Mouse (Mus musculus) ES-E14 (cell line): ENCODE measurements at regions not wholly inside any gene's neighbourhood (a gene's known extent, or its start where the extent isn't known, plus 50 kb on each side); places are given as distances from the start of the nearest gene placed in this dataset.

Experiments
- DNase-seq: peaks from one replicate; pipeline ENCODE4 v3.0.0-alpha.2; 2013; ENCODE audit warnings: low read depth, low spot score
- H3K27ac ChIP-seq: 2 replicates; pipeline ENCODE4 v1.5.1; 2012; ENCODE audit warnings: low read depth, mild to moderate bottlenecking, low read length, moderate library complexity, mixed read lengths; ENCODE audit not compliant: poor library complexity, insufficient read depth, severe bottlenecking
- H3K36me3 ChIP-seq: 2 replicates; pipeline ENCODE4 v1.6.1; 2012; ENCODE audit warnings: mild to moderate bottlenecking, low read length, moderate library complexity, mixed read lengths; ENCODE audit not compliant: control insufficient read depth, poor library complexity, insufficient read depth, severe bottlenecking
- H3K4me1 ChIP-seq, 2 experiments: fragments of 150-350 bp in 1 of 2; sonication (generic) in 1 of 2; 2 replicates each; pipeline ENCODE4 v1.6.1; 2012; ENCODE audit warnings: low read length in 2 of 2, mild to moderate bottlenecking in 1 of 2, mixed read lengths in 1 of 2; ENCODE audit not compliant: control insufficient read depth in 2 of 2, insufficient read depth in 2 of 2, poor library complexity in 1 of 2
- H3K4me3 ChIP-seq, 2 experiments: fragments of 150-350 bp in 1 of 2; sonication (generic) in 1 of 2; 2 replicates each; pipeline ENCODE4 v1.5.1; 2012; ENCODE audit warnings: low read length in 2 of 2, low read depth in 1 of 2, mild to moderate bottlenecking in 1 of 2, mixed read lengths in 1 of 2; ENCODE audit not compliant: insufficient read depth in 1 of 2, poor library complexity in 1 of 2, severe bottlenecking in 1 of 2
- H3K9ac ChIP-seq: 2 replicates; pipeline ENCODE4 v1.6.1; 2012; ENCODE audit warnings: low read depth, mild to moderate bottlenecking, low read length, mixed read lengths; ENCODE audit not compliant: poor library complexity, insufficient read depth, severe bottlenecking
- H3K9me3 ChIP-seq: fragments of 150-350 bp; sonication (generic); 2 replicates; pipeline ENCODE4 v1.6.1; 2012; ENCODE audit warnings: low read depth, mild to moderate bottlenecking, low read length; ENCODE audit not compliant: control insufficient read depth, insufficient read depth
- CHD2 ChIP-seq: IDR thresholded peaks from 2 replicates; pipeline ENCODE4 v1.6.1; 2014; ENCODE audit warnings: mild to moderate bottlenecking, low read depth, low read length, inconsistent platforms
- HCFC1 ChIP-seq: IDR thresholded peaks from 2 replicates; pipeline ENCODE4 v1.6.1; 2012; ENCODE audit warnings: low read length, inconsistent platforms, borderline replicate concordance; ENCODE audit not compliant: insufficient read depth
- MAFK ChIP-seq: IDR thresholded peaks from 2 replicates; pipeline ENCODE4 v1.6.1; 2014; ENCODE audit warnings: mild to moderate bottlenecking, low read depth, low read length, inconsistent platforms; ENCODE audit not compliant: insufficient read depth
- ZC3H11A ChIP-seq: IDR thresholded peaks from 2 replicates; pipeline ENCODE4 v1.6.1; 2012; ENCODE audit warnings: low read depth, mild to moderate bottlenecking, inconsistent platforms, low read length, borderline replicate concordance
- ZNF384 ChIP-seq: IDR thresholded peaks from 2 replicates; pipeline ENCODE4 v1.6.1; 2012; ENCODE audit warnings: low read depth, low read length, inconsistent platforms
- in situ Hi-C, 2 experiments: fragments of 600-800 bp; cut with MboI; formaldehyde crosslinking; loops; one replicate each; pipeline ENCODE4 v1.15.1; 2025; ENCODE audit warnings: low sequenced_read_pairs in 2 of 2, inconsistent platforms in 1 of 2; ENCODE audit not compliant: unreplicated experiment in 2 of 2

- no peak overlapping the region for H3K9ac ChIP-seq
- DNase-seq: no peak
- in situ Hi-C loops: no loop called here
- H3K9me3 ChIP-seq: no peaks in the 10 kb centered on the region
- no peak overlapping the region for H3K27ac ChIP-seq
- no peak overlapping the region for H3K4me3 ChIP-seq
- TF ChIP-seq CHD2 (no peak), HCFC1 (no peak), ZNF384 (no peak), ZC3H11A (no peak), MAFK (no peak)
- no peaks in the 10 kb centered on the region for H3K4me1 ChIP-seq
- H3K36me3 ChIP-seq: no peaks in the 10 kb centered on the region
These were observed 262.4 kb upstream of the Zfp703 start for GRCm38 (mm10) chr8:26714714-26715113.

DNA sequence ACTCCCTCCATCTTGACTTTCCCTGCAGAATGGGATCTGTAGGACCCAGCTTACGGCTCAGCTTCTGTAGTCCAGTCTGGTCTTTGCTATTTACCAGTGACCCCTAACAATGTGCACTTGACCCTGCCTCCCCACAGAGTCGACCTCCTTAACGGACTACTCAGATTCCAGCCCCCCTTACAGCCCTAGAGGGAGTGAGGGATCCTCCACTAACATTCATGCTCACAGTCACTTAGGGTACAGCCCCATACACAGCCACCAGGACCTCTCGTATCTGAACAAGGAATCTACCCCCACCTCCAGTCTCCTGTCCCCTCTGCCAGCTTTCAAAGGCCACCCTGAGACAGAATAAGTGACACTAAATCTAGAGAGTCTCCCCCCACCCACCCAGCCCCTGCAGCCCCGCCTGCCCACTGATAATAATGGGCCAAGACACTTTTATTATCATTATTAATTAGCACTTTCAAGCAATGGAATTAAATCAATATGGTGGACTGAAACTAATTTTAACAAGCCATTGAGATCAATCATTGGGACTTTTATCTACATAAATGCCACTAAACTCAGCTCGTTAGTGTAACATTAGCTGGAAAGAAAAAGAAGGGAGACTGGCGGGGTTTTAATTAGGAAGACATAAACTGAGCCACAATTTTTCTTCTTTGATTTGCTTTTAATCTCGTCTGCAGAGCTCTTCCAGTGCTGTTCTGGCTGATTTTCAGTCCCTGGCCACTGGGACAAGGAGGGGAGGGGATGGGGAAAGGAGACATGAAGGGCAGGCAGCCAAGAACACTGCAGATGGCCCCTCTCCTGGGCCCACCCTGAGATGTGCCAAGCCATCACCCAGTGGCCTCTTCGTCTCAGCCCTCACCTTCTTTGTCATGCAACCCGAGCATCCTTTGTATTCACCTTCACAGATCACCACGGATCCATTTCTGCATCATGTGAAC, 258.4 kb upstream of the Zfp703 start:
- H3K36me3 ChIP-seq: no peaks in the 10 kb centered on the region
- H3K4me1 ChIP-seq: no peaks in the 10 kb centered on the region
- DNase-seq: no peak
- H3K9ac ChIP-seq: no peak overlapping the region
- H3K9me3 ChIP-seq: no peaks in the 10 kb centered on the region
- TF ChIP-seq ZNF384 (no peak), MAFK (no peak), HCFC1 (no peak), CHD2 (no peak), ZC3H11A (no peak)
- H3K27ac ChIP-seq: no peak overlapping the region
- in situ Hi-C loops: no loop called here
- H3K4me3 ChIP-seq: no peak overlapping the region

DNA sequence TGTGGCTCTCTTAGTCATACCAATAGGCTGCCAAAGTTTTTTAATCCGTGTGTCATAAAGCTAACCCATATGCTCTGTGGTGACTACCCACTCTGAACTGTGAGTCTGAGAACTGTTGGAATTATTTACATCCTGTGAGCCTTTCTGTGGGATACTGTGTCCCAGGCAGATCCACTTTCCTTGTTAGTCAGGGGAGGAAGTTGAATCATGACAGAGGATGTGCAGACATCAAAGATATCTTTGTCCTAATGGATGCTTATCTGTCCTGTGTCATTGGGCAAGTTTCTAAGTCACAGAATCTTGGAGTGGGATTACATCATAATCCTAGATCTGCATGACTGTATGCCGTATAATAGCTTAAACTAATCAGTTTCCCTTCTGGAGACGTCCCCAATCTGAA, 254.4 kb upstream of the Zfp703 start:
- Histone ChIP-seq H3K9ac (no peak overlapping the region), H3K27ac (no peak overlapping the region)
- in situ Hi-C loops: no loop called here

GRCm38 (mm10) chr8:26724628-26725027, 252.5 kb upstream of the Zfp703 start:
- Histone ChIP-seq H3K36me3 (no peaks in the 10 kb centered on the region), H3K9ac (no peak overlapping the region), H3K4me1 (no peaks in the 10 kb centered on the region), H3K27ac (no peak overlapping the region), H3K4me3 (no peak overlapping the region), H3K9me3 (no peaks in the 10 kb centered on the region)
- TF ChIP-seq ZNF384 (no peak), CHD2 (no peak), HCFC1 (no peak), ZC3H11A (no peak), MAFK (no peak)
- in situ Hi-C loops: no loop called here
- DNase-seq: no peak

More for the DNA sequence above, 254.4 kb upstream of the Zfp703 start:
- H3K4me3 ChIP-seq: no peak overlapping the region
- H3K9me3 ChIP-seq: no peaks in the 10 kb centered on the region
- DNase-seq: no peak
- no peaks in the 10 kb centered on the region for H3K4me1 ChIP-seq
- TF ChIP-seq ZNF384: no peak
- H3K36me3 ChIP-seq: no peaks in the 10 kb centered on the region
